Mouse (Mus musculus) monocyte, adult 2 months (primary cell): ENCODE results near the gene Plscr3.

ENCODE experiments used
- DNase-seq, 2 experiments: peaks; one replicate each; pipeline ENCODE4 v3.0.0; 2022; ENCODE audit warnings: low spot score in 2 of 2, low read depth in 1 of 2

The Plscr3 gene

GRCm38 (mm10) chr11:69891482-69891881 is 45.3 kb downstream of the Plscr3 start:
- DNase-seq = no peak

GRCm38 (mm10) chr11:69894671-69895070 is 48.5 kb downstream of the Plscr3 start:
- no peak for DNase-seq

- DNase-seq = no peak
Measured at GRCm38 (mm10) chr11:69895291-69895690, 49.1 kb downstream of the Plscr3 start, which contains the start of gene Acap1. Gene Acap1 (minus strand): TSS chr11:69895539.

GRCm38 (mm10) chr11:69899870-69900269 is 53.7 kb downstream of the Plscr3 start:
- DNase-seq = no peak

GRCm38 (mm10) chr11:69900471-69901405 is 54.6 kb downstream of the Plscr3 start, which contains the start of the genes 2810408A11Rik and Neurl4:
Gene 2810408A11Rik (minus strand): TSS chr11:69900987.
Gene Neurl4 (plus strand): TSS chr11:69901072.
- DNase-seq = peak; percentile 68 to 82

- DNase-seq = peak; percentile 78 to 86
Measured at GRCm38 (mm10) chr11:69901406-69901846, 55.2 kb downstream of the Plscr3 start.
